Mouse (Mus musculus): ENCODE results near the gene Fuk. TPM values are rescaled to one million over a fixed set of nuclear protein-coding genes. Genes with fewer than 3 reads are reported as not detected.
A peak's percentile ranks its signal among the peaks of the same experiment; 100 is the strongest.
"Not testable (repeated sequence)": the region's sequence is repeated elsewhere in the genome, so short reads cannot be mapped to it uniquely, and the experiment has no call there.

The Fuk gene
- total and polyA plus RNA-seq, 3 experiments, result 7.1 to 15.6 (median 8.9) TPM

DNA sequence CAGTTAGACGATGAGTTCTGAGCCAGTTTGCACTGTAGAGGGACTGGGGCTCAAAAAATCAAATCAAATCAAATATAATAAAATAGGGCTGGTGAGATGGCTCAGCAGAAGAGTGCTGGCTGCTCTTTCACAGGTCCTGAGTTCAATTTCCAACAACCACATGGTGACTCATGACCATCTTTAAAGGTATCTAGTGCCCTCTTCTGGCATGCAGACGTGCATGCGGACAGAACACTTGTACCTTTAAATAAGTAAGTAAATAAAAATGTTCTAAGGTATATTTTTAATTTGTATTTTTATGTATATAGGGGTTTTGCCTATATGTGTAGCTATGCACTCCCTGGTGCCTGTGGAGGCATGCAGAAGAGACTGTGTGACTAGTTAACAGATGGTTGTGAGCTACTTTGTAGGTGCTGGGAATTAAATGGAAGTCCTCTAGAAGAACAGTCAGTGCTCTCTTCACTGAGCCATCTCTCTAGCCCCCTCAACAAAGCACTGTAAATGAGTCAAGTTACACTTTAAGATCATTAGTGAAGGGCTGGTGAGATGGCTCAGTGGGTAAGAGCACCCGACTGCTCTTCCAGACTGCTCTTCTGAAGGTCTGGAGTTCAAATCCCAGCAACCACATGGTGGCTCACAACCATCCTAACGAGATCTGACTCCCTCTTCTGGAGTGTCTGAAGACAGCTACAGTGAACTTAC is 45.4 kb downstream of the Fuk start:
- ATAC-seq (ENCODE audit: extremely low read depth, insufficient number of reproducible peaks, low FRiP score, poor library complexity, severe bottlenecking) (no peak), DNase-seq (ENCODE audit: low spot score) (no peak)
- Histone ChIP-seq H3K9me3 (replicated peaks) (no peaks in the 10 kb centered on the region), H3K4me1 (ENCODE audit: insufficient read depth, low read depth, low read length) (peaks cover 6% of the 10 kb centered on the region; the same call in 1 of the 2 replicates), H3K27me3 (ENCODE audit: insufficient read depth, low read length) (no peaks in the 10 kb centered on the region), H3K36me3 (replicated peaks) (peaks cover 94% of the 10 kb centered on the region), H3K4me3 (ENCODE audit: low read depth, low read length) (no peak overlapping the region)
- no peak for TF ChIP-seq CTCF (IDR thresholded peaks at IDR 0.05; ENCODE audit: low read depth, low read length)
- no peak for TF ChIP-seq GATA2 (IDR thresholded peaks at IDR 0.05; ENCODE audit: borderline replicate concordance, low read depth, low read length)
- TF ChIP-seq TAL1 (conservative IDR thresholded peaks at IDR 0.05; ENCODE audit: low read depth, low read length), result no peak
- no peak for TF ChIP-seq POLR2AphosphoS5 (IDR thresholded peaks at IDR 0.05; ENCODE audit: insufficient replicate concordance, low read depth, low read length)
- TF ChIP-seq GATA1 (IDR thresholded peaks at IDR 0.05; ENCODE audit: borderline replicate concordance, low read length), result no peak

DNA sequence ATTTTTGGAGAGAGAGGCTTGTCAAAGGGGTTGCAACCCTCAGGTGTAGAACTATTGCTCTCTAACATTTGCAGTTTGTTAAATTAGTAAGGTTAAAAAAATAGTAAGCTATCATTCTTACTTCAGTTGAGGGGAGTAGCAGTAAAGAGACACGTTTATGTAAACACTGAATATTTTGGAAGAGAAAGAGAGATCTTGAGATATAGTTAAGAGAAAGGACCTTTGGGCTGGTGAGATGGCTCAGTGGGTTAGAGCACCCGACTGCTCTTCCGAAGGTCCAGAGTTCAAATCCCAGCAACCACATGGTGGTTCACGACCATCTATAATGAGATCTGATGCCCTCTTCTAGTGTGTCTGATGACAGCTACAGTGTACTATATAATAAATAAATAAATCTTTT is 46.2 kb downstream of the Fuk start:
- H3K4me1 ChIP-seq (ENCODE audit: insufficient read depth, low read depth, low read length); H3K4me3 ChIP-seq (ENCODE audit: low read depth, low read length); H3K9me3 ChIP-seq (replicated peaks); ATAC-seq (ENCODE audit: extremely low read depth, insufficient number of reproducible peaks, low FRiP score, poor library complexity, severe bottlenecking); DNase-seq (ENCODE audit: low spot score); H3K27me3 ChIP-seq (ENCODE audit: insufficient read depth, low read length): not testable (repeated sequence)
- peaks cover 95% of the 10 kb centered on the region for H3K36me3 ChIP-seq (replicated peaks)

DNA sequence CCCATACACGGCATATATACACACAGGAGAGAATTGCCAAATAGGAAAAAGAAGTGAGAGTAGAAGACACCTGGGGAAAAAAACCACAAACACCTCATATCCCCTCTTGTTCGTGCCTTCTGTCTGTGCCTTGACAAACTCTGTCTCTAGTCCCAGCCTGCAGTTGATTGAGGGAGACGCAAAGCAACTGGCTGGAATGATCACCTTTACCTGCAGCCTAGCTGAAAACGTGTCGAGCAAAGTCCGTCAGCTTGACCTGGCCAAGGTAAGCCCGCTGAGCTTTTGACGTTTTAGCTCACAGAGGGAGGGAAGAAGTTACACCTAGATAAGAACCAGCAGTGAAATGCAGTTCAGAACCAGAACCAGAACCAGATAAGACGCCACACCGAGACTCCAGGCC is 51.1 kb downstream of the Fuk start:
- H3K4me3 ChIP-seq (ENCODE audit: low read depth, low read length), result no peak overlapping the region
- peaks cover 70% of the 10 kb centered on the region for H3K36me3 ChIP-seq (replicated peaks)
- ATAC-seq (ENCODE audit: extremely low read depth, insufficient number of reproducible peaks, low FRiP score, poor library complexity, severe bottlenecking) (no peak), DNase-seq (ENCODE audit: low spot score) (no peak)
- no peaks in the 10 kb centered on the region for H3K9me3 ChIP-seq (replicated peaks)
- peaks cover 9% of the 10 kb centered on the region; the same call in 1 of the 2 replicates for H3K4me1 ChIP-seq (ENCODE audit: insufficient read depth, low read depth, low read length)
- no peak for TF ChIP-seq CTCF (IDR thresholded peaks at IDR 0.05; ENCODE audit: low read depth, low read length)
- no peak for TF ChIP-seq GATA1 (IDR thresholded peaks at IDR 0.05; ENCODE audit: borderline replicate concordance, low read length)
- TF ChIP-seq TAL1 (conservative IDR thresholded peaks at IDR 0.05; ENCODE audit: low read depth, low read length), result no peak
- no peak for TF ChIP-seq GATA2 (IDR thresholded peaks at IDR 0.05; ENCODE audit: borderline replicate concordance, low read depth, low read length)
- TF ChIP-seq POLR2AphosphoS5 (IDR thresholded peaks at IDR 0.05; ENCODE audit: insufficient replicate concordance, low read depth, low read length), result no peak
- H3K27me3 ChIP-seq (ENCODE audit: insufficient read depth, low read length), result no peaks in the 10 kb centered on the region

DNA sequence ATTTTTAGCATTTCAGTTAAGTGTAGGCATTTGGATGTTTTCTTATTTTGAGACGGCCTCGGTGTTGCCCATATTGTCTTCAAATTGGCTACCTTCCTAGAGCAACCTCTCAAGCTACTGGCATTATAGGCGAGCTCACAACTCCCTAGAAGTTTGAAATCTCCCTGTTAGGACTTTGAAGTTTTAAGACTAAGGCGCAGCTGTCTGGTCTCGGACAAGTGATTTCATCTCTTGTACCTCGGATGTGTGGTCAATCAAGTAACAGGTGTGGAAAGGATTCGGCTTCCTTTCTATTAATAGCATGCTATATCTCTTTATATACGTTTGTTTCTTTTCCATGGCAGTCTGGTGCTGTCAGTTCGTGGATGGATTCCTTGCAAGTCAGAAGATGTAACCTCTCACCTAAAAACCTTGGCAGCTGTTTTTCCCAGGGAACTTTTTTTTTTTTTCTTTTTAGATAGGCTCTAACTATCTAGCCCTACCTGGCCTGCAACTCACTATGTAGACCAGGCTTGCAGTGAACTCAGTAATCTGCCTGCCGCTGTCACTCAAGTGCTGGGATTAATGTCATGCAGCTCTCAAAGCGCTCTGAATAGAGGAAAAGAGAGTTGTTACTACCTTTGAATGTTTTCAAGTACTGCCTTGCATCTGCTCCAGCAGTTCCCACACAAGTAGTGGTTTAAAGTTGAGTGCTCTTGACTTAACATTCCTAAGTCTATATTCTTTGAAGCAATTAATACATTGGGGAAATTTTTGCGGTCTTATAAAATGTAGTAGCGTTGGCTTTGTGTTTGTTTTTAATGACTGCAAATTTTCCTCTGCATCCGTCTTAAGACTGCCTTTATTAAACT is 54.4 kb downstream of the Fuk start:
- no peak for DNase-seq (ENCODE audit: low spot score)
- TF ChIP-seq TAL1 (conservative IDR thresholded peaks at IDR 0.05; ENCODE audit: low read depth, low read length) (no peak), CTCF (IDR thresholded peaks at IDR 0.05; ENCODE audit: low read depth, low read length) (no peak), GATA1 (IDR thresholded peaks at IDR 0.05; ENCODE audit: borderline replicate concordance, low read length) (no peak), GATA2 (IDR thresholded peaks at IDR 0.05; ENCODE audit: borderline replicate concordance, low read depth, low read length) (no peak), POLR2AphosphoS5 (IDR thresholded peaks at IDR 0.05; ENCODE audit: insufficient replicate concordance, low read depth, low read length) (no peak)
- peaks cover 27% of the 10 kb centered on the region for H3K4me1 ChIP-seq (ENCODE audit: insufficient read depth, low read depth, low read length)
- peaks cover 62% of the 10 kb centered on the region for H3K36me3 ChIP-seq (replicated peaks)
- peak overlapping the region; percentile 94 for H3K4me3 ChIP-seq (ENCODE audit: low read depth, low read length)
- ATAC-seq (ENCODE audit: extremely low read depth, insufficient number of reproducible peaks, low FRiP score, poor library complexity, severe bottlenecking), result no peak
- no peaks in the 10 kb centered on the region for H3K27me3 ChIP-seq (ENCODE audit: insufficient read depth, low read length)
- no peaks in the 10 kb centered on the region for H3K9me3 ChIP-seq (replicated peaks)

DNA sequence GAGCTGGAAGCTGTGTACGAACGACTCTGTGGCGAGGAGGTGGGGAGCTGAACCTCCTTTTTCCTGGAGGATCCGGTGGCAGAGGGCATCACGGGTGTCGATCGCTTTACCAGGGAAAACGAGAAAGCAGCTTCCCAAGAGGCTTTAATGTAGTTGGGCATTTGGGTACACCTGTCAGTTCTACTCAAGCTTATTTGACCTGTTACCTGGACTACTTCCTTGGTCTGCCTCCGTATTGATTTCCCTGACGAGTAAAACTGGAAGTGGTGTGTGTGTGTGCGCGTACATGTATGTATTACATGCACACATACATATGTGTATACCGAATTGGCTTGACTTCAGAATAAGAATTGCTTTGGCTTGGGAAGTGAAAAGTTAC is 55.1 kb downstream of the Fuk start:
- TF ChIP-seq CTCF (IDR thresholded peaks at IDR 0.05; ENCODE audit: low read depth, low read length) (no peak), GATA2 (IDR thresholded peaks at IDR 0.05; ENCODE audit: borderline replicate concordance, low read depth, low read length) (no peak), GATA1 (IDR thresholded peaks at IDR 0.05; ENCODE audit: borderline replicate concordance, low read length) (no peak), TAL1 (conservative IDR thresholded peaks at IDR 0.05; ENCODE audit: low read depth, low read length) (no peak), POLR2AphosphoS5 (IDR thresholded peaks at IDR 0.05; ENCODE audit: insufficient replicate concordance, low read depth, low read length) (no peak)
- Histone ChIP-seq H3K4me3 (ENCODE audit: low read depth, low read length) (peak overlapping the region; percentile 94), H3K4me1 (ENCODE audit: insufficient read depth, low read depth, low read length) (peaks cover 33% of the 10 kb centered on the region), H3K36me3 (replicated peaks) (peaks cover 62% of the 10 kb centered on the region), H3K27me3 (ENCODE audit: insufficient read depth, low read length) (no peaks in the 10 kb centered on the region), H3K9me3 (replicated peaks) (no peaks in the 10 kb centered on the region)
- DNase-seq (ENCODE audit: low spot score), result no peak
- ATAC-seq (ENCODE audit: extremely low read depth, insufficient number of reproducible peaks, low FRiP score, poor library complexity, severe bottlenecking), result no peak

DNA sequence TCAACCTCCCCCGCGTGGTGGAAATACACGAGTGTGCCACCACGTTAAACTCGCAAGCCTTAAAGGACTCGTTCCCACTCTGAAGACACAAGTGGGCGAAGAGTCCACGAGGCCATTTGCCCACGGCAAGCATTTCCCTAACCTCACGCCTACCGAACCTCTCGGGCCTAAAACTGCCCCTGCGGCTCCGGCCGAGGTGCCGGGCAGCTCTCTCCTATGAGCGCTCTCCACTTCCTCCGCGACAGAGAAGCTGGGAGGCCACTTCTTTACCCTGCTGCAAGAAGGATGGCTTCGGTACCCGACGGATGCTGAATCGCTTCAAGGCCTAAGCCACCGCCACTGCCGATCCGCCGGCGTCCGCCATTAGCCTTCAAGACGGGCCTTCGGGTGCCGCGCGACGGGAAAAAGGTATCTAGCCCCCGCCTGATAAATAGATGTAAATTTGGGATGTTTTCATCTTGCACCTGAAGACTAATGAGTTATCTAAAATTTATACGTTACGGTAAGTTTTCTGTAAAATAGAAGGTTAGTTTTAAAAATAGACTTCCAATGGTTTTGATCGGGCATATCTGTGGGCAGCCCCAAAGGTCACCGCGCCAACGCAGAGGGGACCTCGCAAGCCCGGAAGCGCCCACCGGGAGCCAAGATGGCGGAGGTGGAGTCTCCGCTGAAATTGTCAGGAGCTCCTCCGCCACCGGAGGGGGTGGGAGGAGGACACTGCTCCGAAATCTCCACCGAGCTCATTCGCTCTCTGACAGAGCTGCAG is 55.7 kb downstream of the Fuk start, which contains the start of the genes Cog4 and Sf3b3:
Gene Cog4 (plus strand): TSS at position 196 of the 766 bp plus-strand sequence.
Gene Sf3b3 (minus strand): TSS at position 383 of the 766 bp plus-strand sequence.
- Histone ChIP-seq H3K27me3 (ENCODE audit: insufficient read depth, low read length) (no peaks in the 10 kb centered on the region), H3K36me3 (replicated peaks) (peaks cover 61% of the 10 kb centered on the region), H3K9me3 (replicated peaks) (no peaks in the 10 kb centered on the region), H3K4me3 (ENCODE audit: low read depth, low read length) (peak within 1 kb of the TSS; percentile 94), H3K4me1 (ENCODE audit: insufficient read depth, low read depth, low read length) (peaks cover 35% of the 10 kb centered on the region)
- peak; percentile 69 for ATAC-seq (ENCODE audit: extremely low read depth, insufficient number of reproducible peaks, low FRiP score, poor library complexity, severe bottlenecking)
- DNase-seq (ENCODE audit: low spot score), result peak; percentile 79
- TF ChIP-seq POLR2AphosphoS5 (IDR thresholded peaks at IDR 0.05; ENCODE audit: insufficient replicate concordance, low read depth, low read length) (no peak), GATA1 (IDR thresholded peaks at IDR 0.05; ENCODE audit: borderline replicate concordance, low read length) (no peak), CTCF (IDR thresholded peaks at IDR 0.05; ENCODE audit: low read depth, low read length) (no peak), GATA2 (IDR thresholded peaks at IDR 0.05; ENCODE audit: borderline replicate concordance, low read depth, low read length) (no peak), TAL1 (conservative IDR thresholded peaks at IDR 0.05; ENCODE audit: low read depth, low read length) (no peak)

Data from G1E (cell line).